Mouse (Mus musculus) gonadal fat pad, adult 2 months (tissue): Measurements from ENCODE around the gene Crip1. TPM values are rescaled to one million over a fixed set of nuclear protein-coding genes. Genes with fewer than 3 reads are reported as not detected.

Source experiments
- DNase-seq: peaks from one replicate; pipeline ENCODE4 v3.0.0-alpha.2; 2012; ENCODE audit warnings: low read depth
- polyA plus RNA-seq: library from polyadenylated mRNA; depleted of rRNA; stranded (reverse); fragments of >200 nt; gene quantifications from 2 replicates; pipeline ENCODE4 v1.2.3, GENCODE M21; 2012; rRNA removed

Gene Crip1
- 9,197 and 10,915 TPM in 2 replicates for polyA plus RNA-seq

GRCm38 (mm10) chr12:113146112-113147057 lies at the start of gene Crip1:
Gene Crip1 (plus strand): TSS chr12:113146316.
- no peak for DNase-seq

GRCm38 (mm10) chr12:113097040-113097439 lies 49.1 kb upstream of the Crip1 start:
- DNase-seq = no peak

- no peak for DNase-seq
These were observed 48.3 kb upstream of the Crip1 start, which contains the start of gene Mta1 for GRCm38 (mm10) chr12:113097749-113098281. Gene Mta1 (plus strand): TSS chr12:113098278.

- no peak for DNase-seq
These were observed 47.5 kb upstream of the Crip1 start for GRCm38 (mm10) chr12:113098530-113099151.

GRCm38 (mm10) chr12:113099470-113100237 lies 46.5 kb upstream of the Crip1 start:
- DNase-seq = no peak

- DNase-seq = no peak
These were observed 45.6 kb upstream of the Crip1 start for GRCm38 (mm10) chr12:113100448-113101076.

GRCm38 (mm10) chr12:113101251-113101960 lies 44.7 kb upstream of the Crip1 start:
- no peak for DNase-seq

- no peak for DNase-seq
These were observed 43.7 kb upstream of the Crip1 start for GRCm38 (mm10) chr12:113102461-113102860.

- DNase-seq = no peak
These were observed 42.2 kb upstream of the Crip1 start for GRCm38 (mm10) chr12:113103846-113104451.

GRCm38 (mm10) chr12:113106386-113106785 lies 39.7 kb upstream of the Crip1 start:
- DNase-seq = no peak

- no peak for DNase-seq
These were observed 38.5 kb upstream of the Crip1 start for GRCm38 (mm10) chr12:113107431-113108124.

- no peak for DNase-seq
These were observed 37.4 kb upstream of the Crip1 start for GRCm38 (mm10) chr12:113108528-113109283.

GRCm38 (mm10) chr12:113109801-113110200 lies 36.3 kb upstream of the Crip1 start:
- no peak for DNase-seq

GRCm38 (mm10) chr12:113114141-113114540 lies 32.0 kb upstream of the Crip1 start:
- DNase-seq = no peak

GRCm38 (mm10) chr12:113114856-113115538 lies 31.1 kb upstream of the Crip1 start:
- DNase-seq = no peak

- no peak for DNase-seq
These were observed 26.4 kb upstream of the Crip1 start for GRCm38 (mm10) chr12:113119516-113120410.

- DNase-seq = no peak
These were observed 21.4 kb upstream of the Crip1 start for GRCm38 (mm10) chr12:113124726-113125125.
